Mouse (Mus musculus) liver, adult 2 months (tissue): ENCODE results near the gene Sarm1. TPM values are rescaled to one million over a fixed set of nuclear protein-coding genes. Genes with fewer than 3 reads are reported as not detected.

Source experiments
- DNase-seq: peaks from one replicate; pipeline ENCODE4 v3.0.0-alpha.2; 2011; ENCODE audit warnings: low read depth, low spot score; ENCODE audit errors: extremely low read depth
- H3K27ac ChIP-seq: fragments of 200-500 bp; replicated peaks from 2 replicates; pipeline ENCODE4 v1.5.1; 2012; ENCODE audit warnings: low read depth, mild to moderate bottlenecking, control low read depth, inconsistent platforms, low read length; ENCODE audit not compliant: insufficient read depth
- H3K27me3 ChIP-seq: fragments of 200-500 bp; 2 replicates; pipeline ENCODE4 v1.6.1; 2012; ENCODE audit warnings: mild to moderate bottlenecking, moderate library complexity, low read length, inconsistent platforms; ENCODE audit not compliant: control insufficient read depth, insufficient read depth
- H3K36me3 ChIP-seq: fragments of 200-500 bp; 2 replicates; pipeline ENCODE4 v1.6.1; 2012; ENCODE audit warnings: low read length, inconsistent platforms; ENCODE audit not compliant: control insufficient read depth, insufficient read depth
- H3K4me1 ChIP-seq: fragments of 200-500 bp; 2 replicates; pipeline ENCODE4 v1.6.1; 2011; ENCODE audit warnings: low read length; ENCODE audit not compliant: control insufficient read depth, insufficient read depth
- H3K4me3 ChIP-seq: fragments of 200-500 bp; 2 replicates; pipeline ENCODE4 v1.5.1; 2011; ENCODE audit warnings: low read depth, mild to moderate bottlenecking, control low read depth, low read length, moderate library complexity; ENCODE audit not compliant: insufficient read depth
- H3K79me2 ChIP-seq: fragments of 200-500 bp; 2 replicates; pipeline ENCODE4 v1.6.1; 2012; ENCODE audit warnings: inconsistent platforms, mild to moderate bottlenecking, low read length, moderate library complexity; ENCODE audit not compliant: control insufficient read depth, insufficient read depth
- H3K9ac ChIP-seq: fragments of 200-500 bp; 2 replicates; pipeline ENCODE4 v1.6.1; 2012; ENCODE audit warnings: low read depth, mild to moderate bottlenecking, control low read depth, inconsistent platforms, low read length
- CTCF ChIP-seq: fragments of 200-500 bp; IDR thresholded peaks from 2 replicates; pipeline ENCODE4 v1.5.1; 2011; ENCODE audit warnings: low read depth, low read length, control low read depth
- POLR2A ChIP-seq: fragments of 200-500 bp; IDR thresholded peaks from 2 replicates; pipeline ENCODE4 v1.6.1; 2011; ENCODE audit warnings: low read length, control low read depth; ENCODE audit not compliant: insufficient read depth; ENCODE audit errors: extremely low read depth
- WGBS: fragments of 180-500 bp; shearing (Covaris S2); methylation state at CpG from one replicate; pipeline ENCODE4 v1.1.7; 2018; 5-methylcytosine and 5-hydroxymethylcytosine counted together
- polyA plus RNA-seq: library from polyadenylated mRNA; depleted of rRNA; stranded (reverse); fragments of >200 nt; gene quantifications from 2 replicates; pipeline ENCODE4 v1.2.3, GENCODE M21; 2012
- total RNA-seq: library from RNA; depleted of rRNA; stranded (reverse); fragments of >200 nt; gene quantifications from 2 replicates; pipeline ENCODE4 v1.2.3, GENCODE M21; 2014

Gene Sarm1
- total and polyA plus RNA-seq, 2 experiments = 0.09 to 0.21 TPM

- no peaks in the 10 kb centered on the region for H3K27me3 ChIP-seq
- peak within 1 kb of the TSS; percentile 87 for H3K9ac ChIP-seq
- peak within 1 kb of the TSS; percentile 69 for H3K4me3 ChIP-seq
- WGBS = under 1% methylated on average over 41 of the region's 41 CpGs
- no peaks in the 10 kb centered on the region for H3K79me2 ChIP-seq
- peak; percentile 88 for DNase-seq
- no peak for TF ChIP-seq CTCF
- TF ChIP-seq POLR2A = peak; percentile 25; the same call in 1 of the 2 replicates
- H3K36me3 ChIP-seq = no peaks in the 10 kb centered on the region
- H3K4me1 ChIP-seq = peaks cover 5% of the 10 kb centered on the region; the same call in 1 of the 2 replicates
- H3K27ac ChIP-seq = peak within 1 kb of the TSS; percentile 93
These were observed 31.9 kb downstream of the Sarm1 start, which contains the start of gene Slc46a1 for GRCm38 (mm10) chr11:78465568-78466180. Slc46a1 (plus strand) TSS chr11:78465697.

- Histone ChIP-seq H3K79me2 (no peaks in the 10 kb centered on the region), H3K27ac (no peak overlapping the region)
- no peak for TF ChIP-seq CTCF
- no peak for TF ChIP-seq POLR2A
These were observed 32.4 kb downstream of the Sarm1 start for GRCm38 (mm10) chr11:78465116-78465515.

GRCm38 (mm10) chr11:78463286-78464036 is 34.1 kb downstream of the Sarm1 start:
- no peaks in the 10 kb centered on the region for H3K36me3 ChIP-seq
- no peak for DNase-seq
- H3K4me1 ChIP-seq = peaks cover 5% of the 10 kb centered on the region; the same call in 1 of the 2 replicates
- WGBS = 69% methylated on average over 13 of the region's 13 CpGs
- TF ChIP-seq POLR2A (no peak), CTCF (no peak)
- no peak overlapping the region for H3K4me3 ChIP-seq
- H3K27ac ChIP-seq = no peak overlapping the region; the same call in 1 of the 2 replicates
- H3K79me2 ChIP-seq = no peaks in the 10 kb centered on the region
- H3K27me3 ChIP-seq = no peaks in the 10 kb centered on the region
- no peak overlapping the region for H3K9ac ChIP-seq

More at GRCm38 (mm10) chr11:78465116-78465515, 32.4 kb downstream of the Sarm1 start:
- Histone ChIP-seq H3K4me1 (peaks cover 5% of the 10 kb centered on the region; the same call in 1 of the 2 replicates), H3K36me3 (no peaks in the 10 kb centered on the region), H3K9ac (no peak overlapping the region), H3K27me3 (no peaks in the 10 kb centered on the region), H3K4me3 (no peak overlapping the region)
- WGBS = 18% methylated on average over 9 of the region's 9 CpGs
- no peak for DNase-seq

- H3K27me3 ChIP-seq = no peaks in the 10 kb centered on the region
- H3K9ac ChIP-seq = no peak overlapping the region
- TF ChIP-seq POLR2A (no peak), CTCF (no peak)
- peaks cover 5% of the 10 kb centered on the region; the same call in 1 of the 2 replicates for H3K4me1 ChIP-seq
- H3K27ac ChIP-seq = no peak overlapping the region
- no peak overlapping the region for H3K4me3 ChIP-seq
- no peak for DNase-seq
- WGBS = 94% methylated on average over 5 of the region's 5 CpGs
- H3K36me3 ChIP-seq = no peaks in the 10 kb centered on the region
- no peaks in the 10 kb centered on the region for H3K79me2 ChIP-seq
These were observed 34.9 kb downstream of the Sarm1 start for GRCm38 (mm10) chr11:78462669-78463068.

GRCm38 (mm10) chr11:78461894-78462293 is 35.7 kb downstream of the Sarm1 start:
- H3K4me3 ChIP-seq = no peak overlapping the region
- no peaks in the 10 kb centered on the region for H3K79me2 ChIP-seq
- WGBS = 85% methylated on average over 1 of the region's 1 CpGs
- H3K36me3 ChIP-seq = no peaks in the 10 kb centered on the region
- no peak overlapping the region for H3K27ac ChIP-seq
- H3K27me3 ChIP-seq = no peaks in the 10 kb centered on the region
- TF ChIP-seq POLR2A (no peak), CTCF (peak; percentile 29; the same call in 1 of the 2 replicates)
- H3K4me1 ChIP-seq = peaks cover 4% of the 10 kb centered on the region; the same call in 1 of the 2 replicates
- no peak overlapping the region for H3K9ac ChIP-seq
- DNase-seq = no peak

GRCm38 (mm10) chr11:78458740-78459139 is 38.8 kb downstream of the Sarm1 start:
- TF ChIP-seq CTCF = no peak
- TF ChIP-seq POLR2A = no peak
- H3K4me3 ChIP-seq = no peak overlapping the region
- DNase-seq = no peak
- no peaks in the 10 kb centered on the region for H3K27me3 ChIP-seq
- no peak overlapping the region for H3K27ac ChIP-seq
- H3K36me3 ChIP-seq = no peaks in the 10 kb centered on the region
- H3K9ac ChIP-seq = no peak overlapping the region
- no peaks in the 10 kb centered on the region for H3K4me1 ChIP-seq
- WGBS = 64% methylated on average over 17 of the region's 17 CpGs
- no peaks in the 10 kb centered on the region for H3K79me2 ChIP-seq
